Mouse (Mus musculus) heart, adult 9 months (tissue): ENCODE results near the gene AI661453.

Experiments
- DNase-seq, 2 experiments: peaks; one replicate each; pipeline ENCODE4 v3.0.0; 2022; ENCODE audit warnings: low spot score in 2 of 2

AI661453 gene

DNA sequence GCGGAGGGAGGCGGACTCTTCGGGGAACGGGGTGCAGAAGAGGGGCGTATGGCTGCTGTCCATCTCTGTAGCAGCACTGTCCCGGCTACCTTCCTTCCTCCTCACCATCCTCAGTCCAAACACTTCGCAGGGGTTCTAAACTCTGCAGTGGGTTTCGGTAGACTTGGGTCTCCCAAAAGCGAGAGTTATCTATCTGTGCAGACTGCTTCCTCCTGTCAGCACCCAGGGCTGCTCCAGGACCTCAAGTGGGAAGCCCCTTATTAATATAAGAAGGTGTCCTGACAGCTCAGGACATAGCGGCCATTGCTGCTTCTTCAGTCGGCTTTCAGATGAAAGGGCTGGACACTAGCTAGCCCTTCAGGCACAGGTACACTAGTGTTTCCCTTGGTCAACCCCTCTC is 28.6 kb downstream of the AI661453 start:
- DNase-seq, result no peak

- DNase-seq, result no peak
Observed at GRCm38 (mm10) chr17:47466284-47466683, 29.9 kb downstream of the AI661453 start.

DNA sequence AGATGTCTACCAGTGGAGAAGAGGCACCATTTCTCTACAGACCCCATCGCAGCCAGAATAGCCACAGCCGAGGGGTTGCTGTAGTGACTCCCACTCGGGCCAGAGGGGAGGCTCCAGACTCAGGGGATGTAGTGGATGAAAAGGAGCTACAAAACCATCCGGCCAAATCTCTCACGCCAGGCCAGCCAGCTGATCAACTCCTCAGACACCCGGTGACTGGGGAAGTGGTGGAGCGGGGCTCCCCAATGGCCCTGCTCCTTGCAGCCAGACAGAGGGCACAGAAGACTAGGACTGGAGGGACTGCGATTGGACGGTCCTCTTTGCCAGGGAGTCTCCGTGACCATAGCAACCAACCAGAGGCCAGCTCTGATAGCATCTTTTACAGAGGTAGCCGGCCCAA is 31.2 kb downstream of the AI661453 start:
- no peak for DNase-seq

DNA sequence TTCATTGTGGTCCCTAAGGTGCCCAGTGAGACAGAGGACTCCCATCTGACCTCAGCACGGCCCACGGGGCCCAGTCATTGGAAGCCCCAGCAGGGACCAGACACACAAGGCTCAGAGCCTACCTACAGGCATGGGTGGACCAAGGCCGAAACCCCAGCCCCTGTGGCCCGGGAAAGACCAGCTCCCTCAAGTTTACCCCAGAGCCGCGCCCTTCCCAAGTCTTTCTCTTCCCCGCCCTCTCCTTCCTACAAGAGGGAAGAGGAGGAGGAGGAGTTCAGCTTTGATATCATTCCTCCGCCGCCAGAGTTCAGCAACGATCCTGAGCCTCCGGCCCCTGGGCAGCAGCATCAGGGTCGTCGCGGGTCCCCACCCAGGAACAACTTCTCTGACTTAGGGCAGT is 31.6 kb downstream of the AI661453 start:
- DNase-seq, result no peak

GRCm38 (mm10) chr17:47468466-47468865 is 32.1 kb downstream of the AI661453 start:
- DNase-seq, result no peak

GRCm38 (mm10) chr17:47469642-47470041 is 33.2 kb downstream of the AI661453 start:
- DNase-seq, result no peak

- DNase-seq, result no peak
Observed at GRCm38 (mm10) chr17:47470121-47470520, 33.7 kb downstream of the AI661453 start.

- no peak for DNase-seq
Observed at GRCm38 (mm10) chr17:47470686-47471085, 34.3 kb downstream of the AI661453 start.

GRCm38 (mm10) chr17:47472435-47473350 is 36.3 kb downstream of the AI661453 start:
- no peak for DNase-seq

DNA sequence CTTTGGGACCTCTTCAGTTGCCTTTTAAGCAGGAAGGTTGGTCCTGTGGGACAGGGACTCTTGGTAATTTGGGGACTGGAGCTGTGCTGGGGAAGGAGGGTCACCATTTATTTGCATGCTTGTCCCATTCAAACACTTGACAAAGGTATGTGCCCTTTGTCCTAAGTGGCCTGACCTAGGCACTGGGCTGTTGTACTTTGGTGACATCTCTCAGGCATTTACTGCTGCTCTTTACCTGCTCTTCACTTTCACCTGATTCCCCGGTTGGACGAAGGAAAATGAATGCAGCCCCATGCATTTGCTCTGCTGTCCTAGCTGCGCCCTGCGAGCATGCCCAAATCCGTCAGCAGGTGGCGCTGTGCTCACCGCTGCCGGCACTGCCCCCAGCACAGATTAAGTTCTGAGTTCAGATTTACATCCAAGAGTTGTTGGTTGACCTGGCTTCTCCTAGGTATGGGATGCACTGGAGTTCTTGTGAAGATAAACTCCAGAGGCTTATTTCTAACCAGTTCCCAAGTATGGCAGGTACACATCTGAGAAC is 37.1 kb downstream of the AI661453 start:
- DNase-seq, result peak in 1 of 2 experiments; percentile 21

GRCm38 (mm10) chr17:47474250-47474649 is 37.8 kb downstream of the AI661453 start:
- DNase-seq, result no peak

GRCm38 (mm10) chr17:47475181-47475580 is 38.8 kb downstream of the AI661453 start:
- DNase-seq, result no peak

DNA sequence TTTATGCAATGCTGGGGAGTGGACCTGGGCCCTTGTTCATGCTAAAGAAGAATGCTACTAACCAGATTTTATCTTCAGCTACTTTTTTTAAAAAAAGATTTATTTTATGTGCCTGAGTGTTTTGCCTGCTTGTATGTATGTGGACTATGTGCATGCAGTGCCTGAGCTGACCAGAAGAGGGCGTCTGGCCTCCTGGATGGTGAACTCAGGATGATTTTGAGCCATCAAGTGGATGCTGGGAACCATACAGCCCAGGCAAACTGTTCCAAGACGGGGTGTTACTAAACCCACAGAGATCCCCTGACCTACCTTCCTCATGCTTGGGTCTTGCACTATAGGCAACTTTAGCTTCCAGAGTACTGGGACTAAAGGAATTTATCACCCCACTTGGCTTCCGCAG is 39.3 kb downstream of the AI661453 start:
- DNase-seq, result no peak

DNA sequence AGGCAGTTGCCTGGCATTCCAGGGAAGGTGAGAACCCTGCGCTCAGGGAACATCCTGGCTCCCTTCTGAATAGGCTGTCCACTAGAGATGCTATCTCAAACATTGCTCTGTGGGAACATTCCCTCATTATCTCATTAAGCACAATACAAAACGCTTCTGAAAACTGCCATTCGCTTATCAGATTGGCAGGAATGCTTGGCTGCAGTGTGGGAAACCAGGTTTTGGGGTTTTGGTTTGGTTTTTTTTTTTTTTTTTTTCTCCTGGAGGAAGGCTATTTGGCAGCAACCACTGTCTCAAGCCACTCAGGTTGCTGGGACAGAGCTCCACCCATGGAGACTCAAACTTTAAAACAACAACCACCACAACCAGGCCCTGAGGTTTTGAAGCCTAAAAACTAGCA is 43.5 kb downstream of the AI661453 start:
- DNase-seq, result no peak

DNA sequence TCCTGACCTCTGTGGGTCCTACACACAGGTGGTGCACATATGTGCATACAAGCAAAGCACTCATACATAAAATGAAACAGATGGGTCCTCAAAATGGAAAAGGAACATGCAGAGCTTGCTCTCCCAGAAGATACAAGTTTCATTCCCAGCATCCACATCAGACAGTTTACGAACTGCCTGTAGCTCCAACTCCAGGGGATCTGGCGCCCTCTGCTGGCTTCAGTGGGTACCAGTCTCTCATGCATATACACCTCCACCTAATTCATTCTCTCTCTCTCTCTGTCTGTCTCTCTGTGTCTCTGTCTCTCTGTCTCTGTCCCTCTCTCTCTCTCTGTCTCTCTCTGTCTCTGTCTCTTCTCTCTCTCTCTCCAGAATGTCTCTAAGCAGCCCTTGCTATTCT is 46.0 kb downstream of the AI661453 start:
- no peak for DNase-seq

DNA sequence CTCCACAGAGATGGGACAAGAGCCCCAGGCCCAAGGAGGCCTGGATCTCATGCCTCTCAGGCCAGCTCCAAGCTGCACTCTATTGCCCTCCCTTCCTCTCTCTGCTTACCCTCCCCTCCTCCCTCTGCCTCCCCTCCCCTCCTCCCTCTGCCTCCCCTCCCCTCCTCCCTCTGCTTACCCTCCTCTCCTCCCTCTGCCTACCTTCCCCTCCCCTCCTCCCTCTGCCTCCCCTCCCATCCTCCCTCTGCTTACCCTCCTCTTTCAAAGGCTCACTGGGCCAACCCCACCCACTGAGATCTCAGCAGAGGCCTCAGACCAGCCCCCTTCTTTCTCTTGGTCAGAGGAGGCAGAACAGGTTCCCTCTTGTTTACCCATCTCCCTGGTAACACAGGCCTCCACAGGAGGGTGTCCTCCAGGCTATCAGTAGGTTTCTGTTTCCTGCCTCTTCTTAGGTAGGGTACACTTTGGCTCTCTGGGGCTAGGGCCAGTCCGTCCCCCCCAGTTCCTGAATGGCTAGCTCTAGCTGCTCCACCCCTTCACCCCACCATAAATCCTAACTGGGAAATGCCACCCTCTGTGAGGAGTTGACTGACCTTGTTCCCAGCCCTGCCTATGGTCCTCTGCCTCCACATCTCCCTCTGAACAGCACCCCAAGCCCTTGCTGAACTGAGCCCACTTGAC is 48.0 kb downstream of the AI661453 start:
- DNase-seq, result no peak

DNA sequence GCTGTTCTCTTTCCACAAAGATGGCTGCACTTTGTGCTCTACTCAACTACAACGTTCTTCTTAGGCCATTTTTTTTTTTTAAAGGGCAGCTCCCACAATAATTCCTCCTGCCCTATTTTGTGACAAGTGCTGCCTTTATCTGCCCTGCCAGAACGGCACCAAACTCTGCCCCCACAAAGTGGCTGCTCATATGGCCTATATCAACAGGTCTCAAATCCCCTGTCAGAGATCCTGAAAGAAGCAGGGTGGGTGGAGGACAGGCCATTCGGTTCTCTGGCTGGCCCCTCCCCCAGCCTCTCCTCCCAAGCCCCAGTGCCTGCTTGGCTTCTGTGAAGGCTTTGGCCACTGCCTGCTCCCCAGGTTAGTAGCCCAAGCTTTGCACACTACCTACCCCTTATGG is 48.6 kb downstream of the AI661453 start:
- no peak for DNase-seq

- DNase-seq, result no peak
Observed at GRCm38 (mm10) chr17:47485791-47486190, 49.4 kb downstream of the AI661453 start.

- no peak for DNase-seq
Observed at GRCm38 (mm10) chr17:47490791-47491190, 54.4 kb downstream of the AI661453 start.

DNA sequence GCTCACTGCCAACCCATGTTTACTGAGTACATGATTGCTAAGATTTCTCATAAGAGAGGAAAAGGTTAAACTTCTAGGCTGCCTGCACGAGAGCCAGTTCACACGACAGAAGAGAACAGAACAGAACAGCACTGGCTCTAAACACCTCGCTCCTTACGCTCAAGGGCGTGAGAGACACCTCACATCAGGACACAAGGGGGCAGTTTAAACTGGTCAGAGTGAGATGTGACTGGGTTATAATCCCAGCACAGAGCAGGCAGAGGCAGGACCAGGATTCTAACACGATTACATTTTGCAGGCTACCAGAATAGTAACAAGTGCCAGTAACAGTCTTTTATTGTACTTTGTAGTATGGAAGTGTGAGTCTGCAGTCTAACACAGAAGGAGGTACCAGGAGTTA is 56.3 kb downstream of the AI661453 start:
- DNase-seq, result no peak

GRCm38 (mm10) chr17:47493653-47494052 is 57.2 kb downstream of the AI661453 start:
- DNase-seq, result no peak

DNA sequence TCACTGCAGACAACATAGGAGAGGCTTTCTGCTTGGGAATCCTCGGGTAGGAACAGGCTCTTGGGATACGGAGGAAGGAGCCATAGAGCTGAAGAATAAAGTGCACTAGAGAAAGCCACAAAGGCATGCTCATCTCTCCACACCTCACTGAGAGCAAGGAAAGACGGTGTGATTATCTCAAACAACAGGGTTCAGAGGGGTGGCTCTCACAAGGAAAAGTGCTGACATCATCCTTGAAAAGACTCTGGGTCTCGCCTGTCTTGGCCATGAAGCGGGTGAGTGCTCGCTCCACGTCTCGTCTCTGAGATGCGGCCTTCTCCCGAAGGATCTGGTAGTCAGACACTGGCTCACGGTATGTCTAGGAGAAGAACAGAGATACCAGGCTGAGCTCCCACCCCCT is 57.7 kb downstream of the AI661453 start:
- no peak for DNase-seq

- no peak for DNase-seq
Observed at GRCm38 (mm10) chr17:47501531-47501930, 65.1 kb downstream of the AI661453 start.
